Mouse (Mus musculus): ENCODE data around the gene Mbd6. TPM values are rescaled to one million over a fixed set of nuclear protein-coding genes. Genes with fewer than 3 reads are reported as not detected.

Mbd6 gene
- polyA plus RNA-seq, 1 experiment from 2014 or later, result 13.5 TPM

- 59% methylated on average over 17 of the region's 17 CpGs for WGBS
- TF ChIP-seq CTCF (IDR thresholded peaks at IDR 0.05) (no peak), EP300 (IDR thresholded peaks at IDR 0.05) (no peak)
- Histone ChIP-seq H3K27ac (ENCODE audit: low read length) (no peak overlapping the region; the same call in none of the 2 replicates), H3K9me3 (ENCODE audit: low read length) (no peaks in the 10 kb centered on the region), H3K4me3 (ENCODE audit: low read depth, low read length) (no peak overlapping the region; the same call in 1 of the 2 replicates), H3K36me3 (ENCODE audit: insufficient read depth, low read length) (no peaks in the 10 kb centered on the region), H3K4me1 (ENCODE audit: insufficient read depth, low read depth, low read length) (peaks cover 8% of the 10 kb centered on the region), H3K27me3 (replicated peaks; ENCODE audit: insufficient read depth, low read length) (peaks cover 42% of the 10 kb centered on the region), H3K9ac (replicated peaks; ENCODE audit: low read depth) (no peak overlapping the region), H3K4me2 (replicated peaks; ENCODE audit: low read depth, low read length) (peak overlapping the region; percentile 17; the same call in 1 of the 2 replicates)
- no peak for ATAC-seq
- DNase-seq (ENCODE audit: low spot score), result peak; percentile 51
Observed at GRCm38 (mm10) chr10:127323131-127323855, 34.5 kb upstream of the Mbd6 start.

GRCm38 (mm10) chr10:127322669-127323068, 33.9 kb upstream of the Mbd6 start:
- H3K4me2 ChIP-seq (replicated peaks; ENCODE audit: low read depth, low read length), result no peak overlapping the region; the same call in 1 of the 2 replicates
- no peak overlapping the region for H3K4me3 ChIP-seq (ENCODE audit: low read depth, low read length)
- H3K36me3 ChIP-seq (ENCODE audit: insufficient read depth, low read length), result no peaks in the 10 kb centered on the region
- no peak for DNase-seq (ENCODE audit: low spot score)
- H3K9ac ChIP-seq (replicated peaks; ENCODE audit: low read depth), result no peak overlapping the region
- no peak for TF ChIP-seq EP300 (IDR thresholded peaks at IDR 0.05)
- no peak for TF ChIP-seq CTCF (IDR thresholded peaks at IDR 0.05)
- ATAC-seq, result no peak
- no peak overlapping the region for H3K27ac ChIP-seq (ENCODE audit: low read length)
- peaks cover 39% of the 10 kb centered on the region for H3K27me3 ChIP-seq (replicated peaks; ENCODE audit: insufficient read depth, low read length)
- WGBS, result 56% methylated on average over 4 of the region's 4 CpGs
- no peaks in the 10 kb centered on the region for H3K9me3 ChIP-seq (ENCODE audit: low read length)
- peaks cover 8% of the 10 kb centered on the region for H3K4me1 ChIP-seq (ENCODE audit: insufficient read depth, low read depth, low read length)

- Histone ChIP-seq H3K4me3 (ENCODE audit: low read depth, low read length) (no peak overlapping the region), H3K9ac (replicated peaks; ENCODE audit: low read depth) (no peak overlapping the region), H3K9me3 (ENCODE audit: low read length) (no peaks in the 10 kb centered on the region), H3K27me3 (replicated peaks; ENCODE audit: insufficient read depth, low read length) (peaks cover 34% of the 10 kb centered on the region), H3K4me1 (ENCODE audit: insufficient read depth, low read depth, low read length) (peaks cover 8% of the 10 kb centered on the region), H3K36me3 (ENCODE audit: insufficient read depth, low read length) (no peaks in the 10 kb centered on the region), H3K27ac (ENCODE audit: low read length) (no peak overlapping the region), H3K4me2 (replicated peaks; ENCODE audit: low read depth, low read length) (no peak overlapping the region)
- ATAC-seq (no peak), DNase-seq (ENCODE audit: low spot score) (no peak)
- 45% methylated on average over 13 of the region's 13 CpGs for WGBS
- TF ChIP-seq EP300 (IDR thresholded peaks at IDR 0.05) (no peak), CTCF (IDR thresholded peaks at IDR 0.05) (no peak)
Observed at GRCm38 (mm10) chr10:127322178-127322577, 33.4 kb upstream of the Mbd6 start.

GRCm38 (mm10) chr10:127321621-127322020, 32.8 kb upstream of the Mbd6 start, which contains the start of gene Arhgap9:
Arhgap9 (plus strand) TSS chr10:127321964.
- H3K9me3 ChIP-seq (ENCODE audit: low read length), result no peaks in the 10 kb centered on the region
- ATAC-seq, result no peak
- DNase-seq (ENCODE audit: low spot score), result no peak
- no peak within 1 kb of the TSS; the same call in 1 of the 2 replicates for H3K4me2 ChIP-seq (replicated peaks; ENCODE audit: low read depth, low read length)
- H3K9ac ChIP-seq (replicated peaks; ENCODE audit: low read depth), result no peak within 1 kb of the TSS
- no peak for TF ChIP-seq EP300 (IDR thresholded peaks at IDR 0.05)
- TF ChIP-seq CTCF (IDR thresholded peaks at IDR 0.05), result no peak
- no peaks in the 10 kb centered on the region for H3K36me3 ChIP-seq (ENCODE audit: insufficient read depth, low read length)
- peaks cover 30% of the 10 kb centered on the region for H3K27me3 ChIP-seq (replicated peaks; ENCODE audit: insufficient read depth, low read length)
- 78% methylated on average over 3 of the region's 3 CpGs for WGBS
- H3K27ac ChIP-seq (ENCODE audit: low read length), result no peak within 1 kb of the TSS
- H3K4me3 ChIP-seq (ENCODE audit: low read depth, low read length), result no peak within 1 kb of the TSS
- peaks cover 7% of the 10 kb centered on the region for H3K4me1 ChIP-seq (ENCODE audit: insufficient read depth, low read depth, low read length)

GRCm38 (mm10) chr10:127319969-127320368, 31.2 kb upstream of the Mbd6 start:
- Histone ChIP-seq H3K4me3 (ENCODE audit: low read depth, low read length) (no peak overlapping the region), H3K4me2 (replicated peaks; ENCODE audit: low read depth, low read length) (no peak overlapping the region), H3K4me1 (ENCODE audit: insufficient read depth, low read depth, low read length) (no peaks in the 10 kb centered on the region), H3K36me3 (ENCODE audit: insufficient read depth, low read length) (no peaks in the 10 kb centered on the region), H3K27me3 (replicated peaks; ENCODE audit: insufficient read depth, low read length) (peaks cover 16% of the 10 kb centered on the region; the same call in 1 of the 2 replicates), H3K9ac (replicated peaks; ENCODE audit: low read depth) (no peak overlapping the region), H3K9me3 (ENCODE audit: low read length) (no peaks in the 10 kb centered on the region), H3K27ac (ENCODE audit: low read length) (no peak overlapping the region)
- ATAC-seq (no peak), DNase-seq (ENCODE audit: low spot score) (no peak)
- 58% methylated on average over 7 of the region's 7 CpGs for WGBS
- TF ChIP-seq CTCF (IDR thresholded peaks at IDR 0.05) (no peak), EP300 (IDR thresholded peaks at IDR 0.05) (no peak)

- Histone ChIP-seq H3K27ac (ENCODE audit: low read length) (no peak overlapping the region), H3K4me2 (replicated peaks; ENCODE audit: low read depth, low read length) (no peak overlapping the region), H3K9ac (replicated peaks; ENCODE audit: low read depth) (no peak overlapping the region), H3K9me3 (ENCODE audit: low read length) (no peaks in the 10 kb centered on the region), H3K4me1 (ENCODE audit: insufficient read depth, low read depth, low read length) (no peaks in the 10 kb centered on the region), H3K27me3 (replicated peaks; ENCODE audit: insufficient read depth, low read length) (no peaks in the 10 kb centered on the region), H3K36me3 (ENCODE audit: insufficient read depth, low read length) (no peaks in the 10 kb centered on the region), H3K4me3 (ENCODE audit: low read depth, low read length) (no peak overlapping the region)
- DNase-seq (ENCODE audit: low spot score) (no peak), ATAC-seq (no peak)
- 35% methylated on average over 4 of the region's 4 CpGs for WGBS
- TF ChIP-seq EP300 (IDR thresholded peaks at IDR 0.05), result no peak
- TF ChIP-seq CTCF (IDR thresholded peaks at IDR 0.05), result no peak
Observed at GRCm38 (mm10) chr10:127318009-127318408, 29.2 kb upstream of the Mbd6 start.
